Mouse (Mus musculus): ENCODE data around the gene Lgals8. TPM values are rescaled to one million over a fixed set of nuclear protein-coding genes. Genes with fewer than 3 reads are reported as not detected.

Gene Lgals8
- polyA plus RNA-seq, 1 experiment from 2014 or later: 14.1 TPM

GRCm38 (mm10) chr13:12394609-12395505, 69.9 kb downstream of the Lgals8 start, which contains the start of gene Heatr1:
Heatr1 (plus strand) TSS chr13:12395027.
- Histone ChIP-seq H3K9ac (replicated peaks) (peak within 1 kb of the TSS; percentile 72), H3K4me2 (replicated peaks) (peak within 1 kb of the TSS; percentile 94), H3K4me1 (peaks cover 8% of the 10 kb centered on the region), H3K4me3 (peak within 1 kb of the TSS; percentile 90), H3K27ac (replicated peaks) (peak within 1 kb of the TSS; percentile 35; the same call in 1 of the 2 replicates), H3K36me3 (peaks cover 12% of the 10 kb centered on the region), H3K9me3 (no peaks in the 10 kb centered on the region), H3K27me3 (peaks cover 10% of the 10 kb centered on the region)
- under 1% methylated on average over 43 of the region's 43 CpGs for WGBS
- ATAC-seq (ENCODE audit: low FRiP score, low read depth): peak; percentile 97

Other genes with a start within 250 kb of the Lgals8 start
- gene Mtr, start 206.8 kb downstream of the Lgals8 start, polyA plus RNA-seq (2016; fragmentation: Nextera tagmentation; extraction: Ambion mirVana): 10.2 and 11.3 TPM in 2 replicates
- gene Actn2, start 124.2 kb downstream of the Lgals8 start, polyA plus RNA-seq (2016; fragmentation: Nextera tagmentation; extraction: Ambion mirVana): 0.73 and 1.2 TPM in 2 replicates
- 26.9 and 30.9 TPM in 2 replicates for gene Heatr1, start 69.9 kb downstream of the Lgals8 start, polyA plus RNA-seq (2016; fragmentation: Nextera tagmentation; extraction: Ambion mirVana)
- 1.4 and 2.8 TPM in 2 replicates for gene Edaradd, start 55.5 kb upstream of the Lgals8 start, polyA plus RNA-seq (2016; fragmentation: Nextera tagmentation; extraction: Ambion mirVana)
- gene Ero1lb, start 100.9 kb upstream of the Lgals8 start, polyA plus RNA-seq (2016; fragmentation: Nextera tagmentation; extraction: Ambion mirVana): 13.7 and 15.6 TPM in 2 replicates

All from midbrain, embryonic 12.5 days (tissue).